Mouse (Mus musculus): ENCODE measurements at regions not wholly inside any gene's neighbourhood (a gene's known extent, or its start where the extent isn't known, plus 50 kb on each side); places are given as distances from the start of the nearest gene placed in this dataset.

GRCm38 (mm10) chr3:43700711-43701110, 1677.5 kb upstream of the Pcdh10 start:
- DNase-seq (ENCODE audit: extremely low spot score) = no peak

DNA sequence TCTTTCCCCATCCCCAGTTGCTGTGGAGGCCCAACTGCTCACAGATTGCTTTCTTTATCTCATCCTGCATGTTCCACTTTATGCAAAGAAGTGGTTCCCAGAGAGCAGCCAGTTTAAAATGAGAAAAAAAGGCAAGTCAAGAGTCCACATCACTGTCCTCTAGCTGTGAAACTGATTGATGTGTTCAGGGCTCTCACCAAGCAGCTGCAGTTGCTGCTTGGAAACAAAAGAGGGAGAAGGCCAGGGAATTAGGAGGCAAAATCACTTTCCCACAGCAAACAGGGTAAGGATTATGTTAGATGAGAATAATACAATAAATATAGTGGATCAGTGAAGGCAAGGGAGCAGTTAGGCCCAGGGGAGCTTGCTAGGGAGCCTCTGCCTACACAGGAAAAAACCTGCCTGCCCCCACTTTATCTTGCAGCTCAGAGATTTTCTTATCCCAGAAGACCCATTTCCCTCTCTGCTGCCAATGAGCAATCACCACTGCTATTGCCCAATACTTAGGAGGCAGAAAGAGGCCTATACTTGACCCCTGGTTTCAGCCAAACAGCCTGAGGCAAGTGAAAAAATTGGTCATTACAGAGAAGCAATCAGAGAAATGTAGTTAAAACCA, 1658.3 kb upstream of the Pcdh10 start:
- peak; percentile 1 for DNase-seq (ENCODE audit: extremely low spot score)

All from embryo, embryonic 9.5 days (tissue).